Mouse (Mus musculus) MEL (cell line): Measurements from ENCODE around the gene Npw. TPM values are rescaled to one million over a fixed set of nuclear protein-coding genes. Genes with fewer than 3 reads are reported as not detected.

Experiments used
- DNase-seq: peaks from one replicate; pipeline ENCODE4 v3.0.0; 2011; ENCODE audit warnings: low read depth, low spot score
- H3K27ac ChIP-seq: 2 replicates; pipeline ENCODE4 v1.5.1; 2012; ENCODE audit warnings: low read depth, mild to moderate bottlenecking, control low read depth, low read length, moderate library complexity; ENCODE audit not compliant: control insufficient read depth
- H3K27me3 ChIP-seq, 2 experiments: fragments of 150-350 bp in 1 of 2; sonication (generic) in 1 of 2; 2 replicates each; pipeline ENCODE4 v1.6.1; 2012; ENCODE audit warnings: low read length in 2 of 2, mild to moderate bottlenecking in 2 of 2, improper control_type of control experiment in 1 of 2, moderate library complexity in 1 of 2; ENCODE audit not compliant: insufficient read depth in 2 of 2, control insufficient read depth in 1 of 2
- H3K36me3 ChIP-seq, 2 experiments: 2 replicates each; pipeline ENCODE4 v1.6.1; 2012 to 2014; ENCODE audit warnings: low read length in 2 of 2, improper control_type of control experiment in 1 of 2, inconsistent platforms in 1 of 2, mild to moderate bottlenecking in 1 of 2; ENCODE audit not compliant: insufficient read depth in 2 of 2, control insufficient read depth in 1 of 2
- H3K4me1 ChIP-seq, 2 experiments: fragments of 150-350 bp in 1 of 2; sonication (generic) in 1 of 2; 2 replicates each; pipeline ENCODE4 v1.6.1; 2012; ENCODE audit warnings: low read length in 2 of 2, improper control_type of control experiment in 1 of 2, mild to moderate bottlenecking in 1 of 2; ENCODE audit not compliant: insufficient read depth in 2 of 2, control insufficient read depth in 1 of 2
- H3K4me3 ChIP-seq, 2 experiments: fragments of 150-350 bp in 1 of 2; sonication (generic) in 1 of 2; 2 replicates each; pipeline ENCODE4 v1.5.1; 2012; ENCODE audit warnings: low read depth in 2 of 2, low read length in 2 of 2, mild to moderate bottlenecking in 2 of 2, moderate library complexity in 2 of 2, control low read depth in 1 of 2, improper control_type of control experiment in 1 of 2; ENCODE audit not compliant: control insufficient read depth in 1 of 2, insufficient read depth in 1 of 2
- H3K79me2 ChIP-seq: 2 replicates; pipeline ENCODE4 v1.6.1; 2012; ENCODE audit warnings: mild to moderate bottlenecking, low read length, moderate library complexity; ENCODE audit not compliant: control insufficient read depth, poor library complexity, insufficient read depth
- H3K9ac ChIP-seq: 2 replicates; pipeline ENCODE4 v1.6.1; 2012; ENCODE audit warnings: low read depth, mild to moderate bottlenecking, control low read depth, low read length, moderate library complexity; ENCODE audit not compliant: control insufficient read depth, poor library complexity, severe bottlenecking
- H3K9me3 ChIP-seq: fragments of 150-350 bp; sonication (generic); replicated peaks from 2 replicates; pipeline ENCODE4 v1.6.1; 2012; ENCODE audit warnings: mild to moderate bottlenecking, low read length, improper control_type of control experiment, moderate library complexity; ENCODE audit not compliant: insufficient read depth
- BHLHE40 ChIP-seq: IDR thresholded peaks from 2 replicates; pipeline ENCODE4 v1.6.1; 2012; ENCODE audit warnings: low read depth, mild to moderate bottlenecking, inconsistent platforms, low read length, improper control_type of control experiment, borderline replicate concordance
- CHD1 ChIP-seq: IDR thresholded peaks from 2 replicates; pipeline ENCODE4 v1.6.1; 2012; ENCODE audit warnings: low read depth, mild to moderate bottlenecking, inconsistent platforms, low read length, improper control_type of control experiment
- CHD2 ChIP-seq: IDR thresholded peaks from 2 replicates; pipeline ENCODE4 v1.6.1; 2011; ENCODE audit warnings: low read length, improper control_type of control experiment
- EP300 ChIP-seq, 2 experiments: IDR thresholded peaks; 2 replicates each; pipeline ENCODE4 v1.6.1; 2011; ENCODE audit warnings: improper control_type of control experiment in 2 of 2, low read length in 2 of 2, low read depth in 1 of 2, mild to moderate bottlenecking in 1 of 2
- ETS1 ChIP-seq: IDR thresholded peaks from 2 replicates; pipeline ENCODE4 v1.6.1; 2012; ENCODE audit warnings: low read depth, mild to moderate bottlenecking, inconsistent platforms, low read length, improper control_type of control experiment, moderate library complexity
- GABPA ChIP-seq: IDR thresholded peaks from 2 replicates; pipeline ENCODE4 v1.6.1; 2012; ENCODE audit warnings: low read depth, mild to moderate bottlenecking, inconsistent platforms, low read length, improper control_type of control experiment, moderate library complexity
- GATA1 ChIP-seq: IDR thresholded peaks from 2 replicates; pipeline ENCODE4 v1.6.1; 2011; ENCODE audit warnings: low read depth, low read length, improper control_type of control experiment
- HCFC1 ChIP-seq: IDR thresholded peaks from 2 replicates; pipeline ENCODE4 v1.6.1; 2012; ENCODE audit warnings: low read depth, mild to moderate bottlenecking, inconsistent platforms, low read length, improper control_type of control experiment, moderate library complexity
- KAT2A ChIP-seq: conservative IDR thresholded peaks from 2 replicates; pipeline ENCODE4 v1.6.1; 2012; ENCODE audit warnings: low read depth, low read length, improper control_type of control experiment, inconsistent platforms
- MAFK ChIP-seq: IDR thresholded peaks from 2 replicates; pipeline ENCODE4 v1.6.1; 2011; ENCODE audit warnings: low read depth, mild to moderate bottlenecking, low read length, improper control_type of control experiment, borderline replicate concordance
- MYB ChIP-seq: IDR thresholded peaks from 2 replicates; pipeline ENCODE4 v1.6.1; 2011; ENCODE audit warnings: mild to moderate bottlenecking, low read depth, low read length, improper control_type of control experiment
- NRF1 ChIP-seq: IDR thresholded peaks from 2 replicates; pipeline ENCODE4 v1.6.1; 2014; ENCODE audit warnings: low read depth, mild to moderate bottlenecking, inconsistent platforms, low read length, improper control_type of control experiment, moderate library complexity; ENCODE audit not compliant: poor library complexity, insufficient read depth, severe bottlenecking
- POLR2A ChIP-seq, 2 experiments: IDR thresholded peaks; 2 replicates each; pipeline ENCODE4 v1.6.1; 2011 to 2012; ENCODE audit warnings: low read length in 2 of 2, mild to moderate bottlenecking in 2 of 2, control low read depth in 1 of 2, improper control_type of control experiment in 1 of 2, low read depth in 1 of 2, moderate library complexity in 1 of 2; ENCODE audit not compliant: control insufficient read depth in 1 of 2, insufficient read depth in 1 of 2, poor library complexity in 1 of 2
- POLR2AphosphoS5 ChIP-seq: IDR thresholded peaks from 2 replicates; pipeline ENCODE4 v1.6.1; 2012; ENCODE audit warnings: low read depth, borderline replicate concordance, mild to moderate bottlenecking, inconsistent platforms, low read length, moderate library complexity, mixed read lengths
- RAD21 ChIP-seq: IDR thresholded peaks from 2 replicates; pipeline ENCODE4 v1.6.1; 2011; ENCODE audit warnings: mild to moderate bottlenecking, low read depth, low read length, improper control_type of control experiment
- SIN3A ChIP-seq: IDR thresholded peaks from 2 replicates; pipeline ENCODE4 v1.6.1; 2012; ENCODE audit warnings: low read length, improper control_type of control experiment, inconsistent platforms
- SMC3 ChIP-seq: IDR thresholded peaks from 2 replicates; pipeline ENCODE4 v1.6.1; 2011; ENCODE audit warnings: low read depth, low read length, improper control_type of control experiment
- TCF12 ChIP-seq: IDR thresholded peaks from 2 replicates; pipeline ENCODE4 v1.6.1; 2014; ENCODE audit warnings: low read depth, mild to moderate bottlenecking, inconsistent platforms, low read length, improper control_type of control experiment, moderate library complexity
- polyA plus RNA-seq, 2 experiments: library from polyadenylated mRNA; stranded (reverse) in 1 of 2; unstranded in 1 of 2; fragments of >175 nt in 1 of 2; fragments of >200 nt in 1 of 2; gene quantifications; 2 replicates each; pipeline versions ENCODE4 v1.2.1 to v1.2.4; 2012; ENCODE audit warnings: low replicate concordance in 2 of 2, low read depth in 1 of 2; ENCODE audit not compliant: insufficient read length in 2 of 2, insufficient read depth in 1 of 2, missing spikeins in 1 of 2
- total RNA-seq: library from RNA; depleted of rRNA; stranded (reverse); fragments of 300-350 nt; gene quantifications from 2 replicates; pipeline ENCODE4 v1.2.3, GENCODE M21; 2012

Npw gene
- total and polyA plus RNA-seq, 3 experiments = not detected

GRCm38 (mm10) chr17:24638214-24638613, 20.0 kb downstream of the Npw start:
- Histone ChIP-seq H3K79me2 (peaks cover under 1% of the 10 kb centered on the region; the same call in 1 of the 2 replicates), H3K27me3 (no peaks in the 10 kb centered on the region), H3K4me3 (no peak overlapping the region), H3K9me3 (no peaks in the 10 kb centered on the region), H3K4me1 (peaks cover 8 to 9% of the 10 kb centered on the region in 2 experiments), H3K27ac (no peak overlapping the region), H3K36me3 (peaks cover 0 to 5% of the 10 kb centered on the region in 2 experiments; a peak in 2 of 4 replicates), H3K9ac (no peak overlapping the region)
- no peak for TF ChIP-seq TCF12
- no peak for TF ChIP-seq HCFC1
- TF ChIP-seq GATA1 = no peak
- TF ChIP-seq POLR2A (IDR thresholded peaks at IDR 0.05; ENCODE audit: control insufficient read depth in 1 of 2, insufficient read depth in 1 of 2, low read depth in 1 of 2, low read length in 2 of 2, poor library complexity in 1 of 2) = no peak
- no peak for TF ChIP-seq EP300 (IDR thresholded peaks at IDR 0.05; ENCODE audit: low read depth in 1 of 2, low read length in 2 of 2)
- no peak for DNase-seq

- H3K4me3 ChIP-seq = no peak overlapping the region
- DNase-seq = no peak
- TF ChIP-seq MYB (no peak), NRF1 (no peak), SIN3A (no peak), POLR2AphosphoS5 (no peak), RAD21 (no peak), MAFK (no peak), CHD1 (no peak), GATA1 (no peak), CHD2 (no peak), ETS1 (no peak), BHLHE40 (no peak), GABPA (no peak), SMC3 (no peak), KAT2A (no peak)
- H3K79me2 ChIP-seq = peaks cover 3% of the 10 kb centered on the region; the same call in 1 of the 2 replicates
- no peaks in the 10 kb centered on the region for H3K9me3 ChIP-seq
- H3K27ac ChIP-seq = no peak overlapping the region
- no peak overlapping the region for H3K9ac ChIP-seq
- H3K36me3 ChIP-seq = peaks cover 0 to 5% of the 10 kb centered on the region in 2 experiments; a peak in 2 of 4 replicates
- H3K4me1 ChIP-seq = peaks cover 9 to 11% of the 10 kb centered on the region in 2 experiments
- H3K27me3 ChIP-seq = no peaks in the 10 kb centered on the region
Measured at GRCm38 (mm10) chr17:24636781-24637481, 21.3 kb downstream of the Npw start.
